Mouse (Mus musculus) CH12.LX (cell line): Measurements from ENCODE around the gene Fars2. TPM values are rescaled to one million over a fixed set of nuclear protein-coding genes. Genes with fewer than 3 reads are reported as not detected.

Experiments
- DNase-seq: peaks from one replicate; pipeline ENCODE4 v3.0.0-alpha.2; 2013; ENCODE audit errors: extremely low read depth
- H3K27ac ChIP-seq: 2 replicates; pipeline ENCODE4 v1.5.1; 2012; ENCODE audit warnings: low read depth, mild to moderate bottlenecking, control low read depth, moderate library complexity; ENCODE audit not compliant: insufficient read depth
- H3K27me3 ChIP-seq: replicated peaks from 2 replicates; pipeline ENCODE3; 2012; ENCODE audit warnings: inconsistent platforms
- H3K36me3 ChIP-seq, 2 experiments: replicated peaks in 1 of 2; 2 replicates each; pipeline versions ENCODE3 to v1.6.1; 2012; ENCODE audit warnings: inconsistent platforms in 1 of 2, low read length in 1 of 2, mild to moderate bottlenecking in 1 of 2, mixed read lengths in 1 of 2, moderate library complexity in 1 of 2; ENCODE audit not compliant: control insufficient read depth in 1 of 2, insufficient read depth in 1 of 2
- H3K4me1 ChIP-seq, 2 experiments: 2 replicates each; pipeline ENCODE4 v1.6.1; 2012; ENCODE audit warnings: inconsistent platforms in 1 of 2, moderate library complexity in 1 of 2; ENCODE audit not compliant: insufficient read depth in 2 of 2, control insufficient read depth in 1 of 2
- H3K4me2 ChIP-seq: 2 replicates; pipeline ENCODE4 v1.6.1; 2012; ENCODE audit warnings: low read depth, mild to moderate bottlenecking, control low read depth; ENCODE audit not compliant: poor library complexity, insufficient read depth, severe bottlenecking
- H3K4me3 ChIP-seq, 3 experiments: fragments of 150-350 bp in 1 of 3; sonication (generic) in 1 of 3; replicated peaks in 1 of 3; 2 replicates each; pipeline versions ENCODE3 to v1.5.1; 2011 to 2012; ENCODE audit warnings: low read depth in 2 of 3, low read length in 2 of 3, mild to moderate bottlenecking in 2 of 3, moderate library complexity in 2 of 3, control low read depth in 1 of 3, improper control_type of control experiment in 1 of 3, inconsistent platforms in 1 of 3, mixed read lengths in 1 of 3; ENCODE audit not compliant: poor library complexity in 1 of 3
- H3K79me2 ChIP-seq: replicated peaks from 2 replicates; pipeline ENCODE4 v1.6.1; 2012; ENCODE audit warnings: mild to moderate bottlenecking, moderate library complexity; ENCODE audit not compliant: control insufficient read depth, poor library complexity, insufficient read depth, severe bottlenecking; ENCODE audit errors: extremely low read depth
- H3K9ac ChIP-seq: 2 replicates; pipeline ENCODE4 v1.6.1; 2012; ENCODE audit warnings: low read depth, mild to moderate bottlenecking, control low read depth, moderate library complexity; ENCODE audit not compliant: insufficient read depth
- H3K9me3 ChIP-seq: replicated peaks from 2 replicates; pipeline ENCODE3; 2012; ENCODE audit warnings: low read length, inconsistent platforms, mixed read lengths
- BHLHE40 ChIP-seq: IDR thresholded peaks from 2 replicates; pipeline ENCODE4 v1.6.1; 2011; ENCODE audit warnings: mild to moderate bottlenecking, low read depth, low read length, improper control_type of control experiment
- CHD2 ChIP-seq: IDR thresholded peaks from 2 replicates; pipeline ENCODE4 v1.6.1; 2011; ENCODE audit warnings: low read length, improper control_type of control experiment
- CTCF ChIP-seq, 2 experiments: IDR thresholded peaks in 1 of 2; conservative IDR thresholded peaks in 1 of 2; 2 replicates each; pipeline ENCODE4 v1.5.1; 2011 to 2012; ENCODE audit warnings: low read depth in 2 of 2, low read length in 2 of 2, improper control_type of control experiment in 1 of 2, inconsistent platforms in 1 of 2, mild to moderate bottlenecking in 1 of 2, moderate library complexity in 1 of 2
- E2F4 ChIP-seq: IDR thresholded peaks from 2 replicates; pipeline ENCODE4 v1.6.1; 2011; ENCODE audit warnings: low read depth, low read length, improper control_type of control experiment; ENCODE audit not compliant: insufficient replicate concordance
- ETS1 ChIP-seq: conservative IDR thresholded peaks from 2 replicates; pipeline ENCODE4 v1.6.1; 2012; ENCODE audit warnings: low read depth, mild to moderate bottlenecking, inconsistent platforms, low read length, improper control_type of control experiment, moderate library complexity
- JUN ChIP-seq: IDR thresholded peaks from 2 replicates; pipeline ENCODE4 v1.6.1; 2011; ENCODE audit warnings: low read depth, mild to moderate bottlenecking, low read length, improper control_type of control experiment, moderate library complexity; ENCODE audit not compliant: insufficient read depth
- KAT2A ChIP-seq: IDR thresholded peaks from 2 replicates; pipeline ENCODE4 v1.6.1; 2012; ENCODE audit warnings: low read length, improper control_type of control experiment, inconsistent platforms; ENCODE audit not compliant: insufficient replicate concordance
- MAFK ChIP-seq: IDR thresholded peaks from 2 replicates; pipeline ENCODE4 v1.6.1; 2011; ENCODE audit warnings: low read length, improper control_type of control experiment; ENCODE audit not compliant: insufficient replicate concordance
- MAX ChIP-seq: IDR thresholded peaks from 2 replicates; pipeline ENCODE4 v1.6.1; 2011; ENCODE audit warnings: low read length, improper control_type of control experiment
- MEF2A ChIP-seq: IDR thresholded peaks from 2 replicates; pipeline ENCODE4 v1.6.1; 2014; ENCODE audit warnings: low read depth, mild to moderate bottlenecking, inconsistent platforms, low read length, improper control_type of control experiment, borderline replicate concordance
- MXI1 ChIP-seq: IDR thresholded peaks from 2 replicates; pipeline ENCODE4 v1.6.1; 2011; ENCODE audit warnings: mild to moderate bottlenecking, low read depth, low read length, improper control_type of control experiment
- MYC ChIP-seq: IDR thresholded peaks from 2 replicates; pipeline ENCODE4 v1.6.1; 2011; ENCODE audit warnings: low read depth, mild to moderate bottlenecking, improper control_type of control experiment, low read length
- PAX5 ChIP-seq: IDR thresholded peaks from 2 replicates; pipeline ENCODE4 v1.6.1; 2012; ENCODE audit warnings: low read length, inconsistent platforms, mixed read lengths
- POLR2A ChIP-seq: IDR thresholded peaks from 2 replicates; pipeline ENCODE4 v1.6.1; 2011; ENCODE audit warnings: low read depth, mild to moderate bottlenecking, improper control_type of control experiment, low read length
- RAD21 ChIP-seq: IDR thresholded peaks from 2 replicates; pipeline ENCODE4 v1.6.1; 2011; ENCODE audit warnings: low read depth, mild to moderate bottlenecking, low read length, improper control_type of control experiment, moderate library complexity
- RCOR1 ChIP-seq: conservative IDR thresholded peaks from 2 replicates; pipeline ENCODE4 v1.6.1; 2012; ENCODE audit warnings: low read depth, mild to moderate bottlenecking, inconsistent platforms, low read length, improper control_type of control experiment
- SMC3 ChIP-seq: IDR thresholded peaks from 2 replicates; pipeline ENCODE4 v1.6.1; 2011; ENCODE audit warnings: low read depth, low read length, improper control_type of control experiment
- TBP ChIP-seq: conservative IDR thresholded peaks from 2 replicates; pipeline ENCODE4 v1.6.1; 2011; ENCODE audit warnings: low read depth, low read length, improper control_type of control experiment
- TCF12 ChIP-seq: IDR thresholded peaks from 2 replicates; pipeline ENCODE4 v1.6.1; 2014; ENCODE audit warnings: low read depth, mild to moderate bottlenecking, inconsistent platforms, low read length, improper control_type of control experiment
- USF1 ChIP-seq: IDR thresholded peaks from 2 replicates; pipeline ENCODE4 v1.6.1; 2014; ENCODE audit warnings: low read depth, mild to moderate bottlenecking, inconsistent platforms, low read length, improper control_type of control experiment
- USF2 ChIP-seq: conservative IDR thresholded peaks from 2 replicates; pipeline ENCODE4 v1.6.1; 2011; ENCODE audit warnings: low read depth, low read length, improper control_type of control experiment
- dilution Hi-C: fragments of 300-500 bp; cut with MboI; formaldehyde crosslinking; loops from 2 replicates; pipeline ENCODE4 v1.14.3; 2020; ENCODE audit warnings: low sequenced_read_pairs; ENCODE audit not compliant: extremely low pct_unique_long_range_greater_than_20kb, extremely low pct_ligation_motif_present
- in situ Hi-C: fragments of 300-500 bp; cut with MboI; formaldehyde crosslinking; loops from 3 replicates; pipeline ENCODE4 v1.14.3; 2019; ENCODE audit warnings: low sequenced_read_pairs, low pct_ligation_motif_present, low pct_unique_long_range_greater_than_20kb, mixed read lengths
- polyA plus RNA-seq: library from polyadenylated mRNA; unstranded; fragments of >175 nt; gene quantifications from 2 replicates; pipeline ENCODE4 v1.2.1, GENCODE M21; 2012; ENCODE audit warnings: low read depth; ENCODE audit not compliant: insufficient read length
- total RNA-seq, 2 experiments: library from RNA; depleted of rRNA; stranded (reverse); fragments of 300-350 nt in 1 of 2; fragments of >200 nt in 1 of 2; gene quantifications; 2 replicates each; pipeline ENCODE4 v1.2.3; 2012 to 2014

The Fars2 gene
- total and polyA plus RNA-seq, 3 experiments = 30.2 to 47.7 (median 46.4) TPM

DNA sequence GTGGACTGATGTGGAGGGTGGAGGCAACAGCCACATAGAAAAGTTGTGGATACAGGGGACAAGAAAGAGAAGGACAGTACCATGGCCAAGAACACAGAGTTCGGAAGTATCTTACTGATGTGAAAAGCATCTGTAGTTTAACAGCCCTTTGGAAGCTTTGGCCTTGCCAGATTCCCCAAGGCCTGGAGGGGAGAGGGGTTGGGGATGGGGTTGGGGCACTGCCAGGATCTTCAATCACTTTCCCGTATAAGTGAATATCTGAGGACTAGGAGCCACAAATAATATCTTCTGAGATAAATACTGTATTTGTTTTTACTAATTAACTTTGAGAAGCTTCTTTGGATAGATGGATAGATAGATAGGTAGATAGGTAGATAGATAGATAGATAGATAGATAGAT is 351.8 kb downstream of the Fars2 start:
- no peak for DNase-seq
- H3K79me2 ChIP-seq = no peaks in the 10 kb centered on the region
- in situ Hi-C loops (no loop called here), dilution Hi-C loops (no loop called here)
- no peaks in the 10 kb centered on the region for H3K9me3 ChIP-seq
- H3K9ac ChIP-seq = no peak overlapping the region
- no peak overlapping the region for H3K27ac ChIP-seq
- H3K4me2 ChIP-seq = no peak overlapping the region
- no peak for TF ChIP-seq RCOR1
- TF ChIP-seq SMC3 = no peak
- no peak for TF ChIP-seq MXI1
- TF ChIP-seq USF2 = no peak
- TF ChIP-seq MEF2A = no peak
- no peak for TF ChIP-seq E2F4
- TF ChIP-seq USF1 = no peak
- no peak for TF ChIP-seq RAD21
- TF ChIP-seq TBP = no peak
- TF ChIP-seq PAX5 = no peak
- TF ChIP-seq CHD2 = no peak
- TF ChIP-seq BHLHE40 = no peak
- TF ChIP-seq ETS1 = no peak
- TF ChIP-seq CTCF (conservative IDR thresholded peaks at IDR 0.05 in 1 of 2, IDR thresholded peaks at IDR 0.05 in 1 of 2; ENCODE audit: low read depth in 2 of 2, low read length in 2 of 2) = no peak
- no peaks in the 10 kb centered on the region for H3K27me3 ChIP-seq
- no peak overlapping the region for H3K4me3 ChIP-seq
- H3K36me3 ChIP-seq = peaks cover 0 to 6% of the 10 kb centered on the region in 2 experiments
- peaks cover 8 to 36% of the 10 kb centered on the region in 2 experiments for H3K4me1 ChIP-seq

DNA sequence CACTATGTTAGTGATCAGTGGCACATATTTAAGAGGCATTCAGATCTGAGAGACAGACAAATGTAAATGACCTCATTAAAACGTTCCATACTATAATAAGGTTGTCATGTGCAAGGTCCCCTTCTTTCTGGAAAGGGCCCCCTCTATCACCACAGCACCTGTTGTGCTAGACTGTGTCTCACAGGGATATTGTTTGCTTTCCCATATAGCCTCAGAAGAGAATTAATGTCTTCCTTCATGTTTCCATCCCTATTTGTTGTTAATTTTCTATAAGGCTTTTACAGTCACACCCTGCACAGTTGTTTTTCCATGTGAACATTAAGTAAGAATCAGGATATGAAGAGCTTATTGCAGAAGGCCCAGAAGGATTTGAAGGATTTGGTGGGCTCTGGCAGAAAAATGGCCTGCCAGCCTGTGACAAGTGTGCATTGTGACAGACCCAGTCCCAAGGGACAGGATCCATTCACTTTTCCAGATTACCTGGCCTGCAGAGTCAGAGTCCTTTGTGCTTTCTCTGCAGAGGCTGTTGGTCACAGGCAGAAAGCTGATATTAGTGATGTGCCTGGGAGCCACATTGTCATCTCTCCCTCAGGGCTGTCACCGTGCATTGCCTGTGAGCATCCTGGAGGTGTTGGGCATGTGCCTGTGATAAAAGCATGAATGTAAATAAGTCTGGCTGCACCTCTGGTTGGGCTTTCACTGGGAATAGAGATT is 352.4 kb downstream of the Fars2 start:
- H3K27ac ChIP-seq = no peak overlapping the region
- TF ChIP-seq TCF12 = no peak
- TF ChIP-seq KAT2A = no peak
- no peak for TF ChIP-seq POLR2A
- TF ChIP-seq USF1 = no peak
- TF ChIP-seq MYC = no peak
- TF ChIP-seq JUN = no peak
- no peak for TF ChIP-seq SMC3
- TF ChIP-seq CTCF (conservative IDR thresholded peaks at IDR 0.05 in 1 of 2, IDR thresholded peaks at IDR 0.05 in 1 of 2; ENCODE audit: low read depth in 2 of 2, low read length in 2 of 2) = no peak
- no peak for TF ChIP-seq MAX
- no peak for TF ChIP-seq USF2
- TF ChIP-seq MAFK = no peak
- H3K36me3 ChIP-seq = peaks cover 0 to 6% of the 10 kb centered on the region in 2 experiments
- H3K9ac ChIP-seq = no peak overlapping the region
- peaks cover 8 to 34% of the 10 kb centered on the region in 2 experiments for H3K4me1 ChIP-seq
- no peaks in the 10 kb centered on the region for H3K9me3 ChIP-seq
- in situ Hi-C loops (no loop called here), dilution Hi-C loops (no loop called here)
- no peaks in the 10 kb centered on the region for H3K79me2 ChIP-seq
- no peaks in the 10 kb centered on the region for H3K27me3 ChIP-seq
- no peak for DNase-seq
- no peak overlapping the region for H3K4me3 ChIP-seq
- H3K4me2 ChIP-seq = no peak overlapping the region
